Mouse (Mus musculus): ENCODE measurements at regions not wholly inside any gene's neighbourhood (a gene's known extent, or its start where the extent isn't known, plus 50 kb on each side); places are given as distances from the start of the nearest gene placed in this dataset.

- no peak for DNase-seq (ENCODE audit: extremely low spot score in 1 of 2, low spot score in 2 of 2)
- intact Hi-C loops (cut with DNase I): no loop called here
These were observed 49.9 kb upstream of the Cdh5 start for GRCm38 (mm10) chr8:104051540-104051882.
